Mouse (Mus musculus): ENCODE measurements at regions not wholly inside any gene's neighbourhood (a gene's known extent, or its start where the extent isn't known, plus 50 kb on each side); places are given as distances from the start of the nearest gene placed in this dataset.

DNA sequence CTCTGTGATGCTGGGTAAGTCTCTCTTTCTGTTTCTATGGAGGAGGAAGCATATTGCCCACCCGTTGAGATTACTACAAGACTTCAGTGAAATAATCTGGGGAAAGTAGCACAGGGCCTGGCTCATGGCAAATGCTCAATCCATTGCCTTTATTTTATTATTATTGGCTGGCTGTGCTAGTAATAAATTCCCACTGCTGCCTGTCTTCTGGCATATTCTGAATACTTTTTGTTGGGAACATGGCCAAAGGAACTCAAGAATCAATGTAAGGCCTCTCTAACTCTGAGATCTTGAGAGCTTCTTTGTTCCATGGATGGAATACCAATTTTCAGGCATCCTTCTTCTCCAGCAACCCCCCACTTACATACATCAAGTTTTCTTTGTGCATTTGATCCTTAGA is 237.3 kb downstream of the Mex3b start:
- TF ChIP-seq POLR2A (IDR thresholded peaks at IDR 0.05; ENCODE audit: control insufficient read depth in 1 of 2, insufficient read depth in 1 of 2, low read depth in 1 of 2, low read length in 2 of 2, poor library complexity in 1 of 2) (no peak), CTCF (IDR thresholded peaks at IDR 0.05 in 2 of 3, conservative IDR thresholded peaks at IDR 0.05 in 1 of 3; ENCODE audit: control insufficient read depth in 1 of 3, insufficient read depth in 1 of 3, low read depth in 2 of 3, low read length in 3 of 3, poor library complexity in 1 of 3, severe bottlenecking in 1 of 3) (no peak), USF2 (IDR thresholded peaks at IDR 0.05; ENCODE audit: borderline replicate concordance in 1 of 2, insufficient read depth in 1 of 2, low read depth in 1 of 2, low read length in 2 of 2) (no peak), TBP (IDR thresholded peaks at IDR 0.05; ENCODE audit: low read depth, low read length) (no peak), EP300 (IDR thresholded peaks at IDR 0.05; ENCODE audit: low read depth in 1 of 2, low read length in 2 of 2) (no peak), MXI1 (IDR thresholded peaks at IDR 0.05; ENCODE audit: low read depth, low read length) (no peak), ZC3H11A (IDR thresholded peaks at IDR 0.05; ENCODE audit: low read depth, low read length) (no peak), UBTF (IDR thresholded peaks at IDR 0.05; ENCODE audit: borderline replicate concordance, insufficient read depth, low read depth, low read length) (no peak), NRF1 (IDR thresholded peaks at IDR 0.05; ENCODE audit: insufficient read depth, low read depth, low read length, poor library complexity, severe bottlenecking) (no peak), HCFC1 (IDR thresholded peaks at IDR 0.05; ENCODE audit: low read depth, low read length) (no peak), POLR2AphosphoS5 (IDR thresholded peaks at IDR 0.05; ENCODE audit: borderline replicate concordance, low read depth, low read length) (no peak)
